In genomic region chr2:75137133-75137982, GRCm38 (mm10) we compare ENCODE assay signal across 8 mouse cellular contexts.
DNase-seq lines count a peak whose midpoint lies in the region; TF ChIP-seq lines count a peak whose summit lies in the region.

No protein-coding gene starts in this region.

- intact Hi-C loops in left cerebral cortex, adult 2 months (cut with DNase I), result loop anchor here (5.0 to 10.0 kb wide), 5 partner anchors 170 to 1863 kb away; partner anchors contain the start of genes Hoxd8 and Sp9
- intact Hi-C loops in left cerebral cortex, postnatal 36 days (cut with DNase I), result loop anchor here (5.0 kb wide), 2 partner anchors 175 to 420 kb away; no protein-coding TSS in a partner anchor
- intact Hi-C loops in heart, postnatal 14 days (cut with DNase I), result loop anchor here (5.0 kb wide), 4 partner anchors 80 to 450 kb away; no protein-coding TSS in a partner anchor

- H3K4me1 ChIP-seq in limb, embryonic 10.5 days, result peaks cover 83% of the 10 kb centered on the region

- TF ChIP-seq CTCF in left cerebral cortex, adult 2 months (IDR thresholded peaks at IDR 0.05), result no peak

- DNase-seq in left cerebral cortex, adult 2 months (ENCODE audit: extremely low spot score in 1 of 2, low spot score in 2 of 2), result no peak
- no peak for DNase-seq in left cerebral cortex, postnatal 36 days (ENCODE audit: low spot score in 2 of 2)
- peak; percentile 6 to 9 for DNase-seq in cerebellum, postnatal 36 days
- DNase-seq in heart, postnatal 14 days, result peak; percentile 23
- peak; percentile 66 for DNase-seq in limb, embryonic 10.5 days (ENCODE audit: low spot score)
- peak; percentile 34 for DNase-seq in retina, embryonic 14.5 days (ENCODE audit: low spot score)
- DNase-seq in T-cell, adult 2 months (ENCODE audit: low spot score), result no peak
- DNase-seq in layer of hippocampus, adult 18-20 months (ENCODE audit: low spot score in 2 of 2), result no peak

- H3K36me3 ChIP-seq in limb, embryonic 10.5 days, result no peaks in the 10 kb centered on the region

- no peak overlapping the region for H3K27ac ChIP-seq in left cerebral cortex, adult 2 months
- peak overlapping the region; percentile 78 for H3K27ac ChIP-seq in limb, embryonic 10.5 days

- H3K27me3 ChIP-seq in limb, embryonic 10.5 days (ENCODE audit: low read depth, poor library complexity, severe bottlenecking), result peaks cover 58% of the 10 kb centered on the region

- H3K9me3 ChIP-seq in limb, embryonic 10.5 days (replicated peaks), result no peaks in the 10 kb centered on the region

- H3K4me3 ChIP-seq in left cerebral cortex, adult 2 months, result peak overlapping the region; percentile 40
- peak overlapping the region; percentile 60 for H3K4me3 ChIP-seq in limb, embryonic 10.5 days

- 2% methylated on average over 42 of the region's 42 CpGs for WGBS in limb, embryonic 10.5 days

Comparison
In these comparisons a context has a peak if more than half of its experiments do, and no peak if none do; other contexts are left out.
1. DNase-seq: peak in cerebellum, postnatal 36 days (2 of 2), heart, postnatal 14 days (2 of 2), limb, embryonic 10.5 days (single experiment) and retina, embryonic 14.5 days (single experiment); none in left cerebral cortex, adult 2 months (0 of 2), left cerebral cortex, postnatal 36 days (0 of 2), T-cell, adult 2 months (single experiment) and layer of hippocampus, adult 18-20 months (0 of 2).